Mouse (Mus musculus) kidney, postnatal 36 days (tissue): ENCODE results near the gene Ino80b.

Experiments used
- DNase-seq, 2 experiments: peaks; one replicate each; pipeline ENCODE4 v3.0.0; 2021 to 2022; ENCODE audit warnings: mixed read lengths in 2 of 2

Ino80b gene

GRCm38 (mm10) chr6:83140044-83140443, 14.8 kb upstream of the Ino80b start:
- no peak for DNase-seq

GRCm38 (mm10) chr6:83138056-83138455, 12.8 kb upstream of the Ino80b start:
- DNase-seq = peak in 1 of 2 experiments; percentile 36

- peak; percentile 92 to 96 for DNase-seq
Measured at GRCm38 (mm10) chr6:83137576-83137950, 12.3 kb upstream of the Ino80b start.

GRCm38 (mm10) chr6:83136881-83137575, 11.8 kb upstream of the Ino80b start:
- DNase-seq = peak; percentile 69 to 80

- DNase-seq = peak in 1 of 2 experiments; percentile 33
Measured at GRCm38 (mm10) chr6:83136291-83136880, 11.2 kb upstream of the Ino80b start.

- DNase-seq = peak; percentile 77 to 87
Measured at GRCm38 (mm10) chr6:83135571-83136161, 10.4 kb upstream of the Ino80b start.

- peak; percentile 63 to 76 for DNase-seq
Measured at GRCm38 (mm10) chr6:83134951-83135513, 9.8 kb upstream of the Ino80b start, which contains the start of gene Rtkn. Gene Rtkn, plus strand, starts transcription at chr6:83135463.

GRCm38 (mm10) chr6:83134226-83134625, 9.0 kb upstream of the Ino80b start:
- peak; percentile 60 to 71 for DNase-seq

- DNase-seq = peak; percentile 33 to 46
Measured at GRCm38 (mm10) chr6:83132176-83132919, 7.1 kb upstream of the Ino80b start.

- DNase-seq = peak; percentile 73 to 88
Measured at GRCm38 (mm10) chr6:83131469-83132034, 6.3 kb upstream of the Ino80b start.

- DNase-seq = no peak
Measured at GRCm38 (mm10) chr6:83127419-83127818, 2.2 kb upstream of the Ino80b start.

- peak; percentile 94 to 95 for DNase-seq
Measured at GRCm38 (mm10) chr6:83124851-83125312, 349 bp downstream of the Ino80b start.

GRCm38 (mm10) chr6:83122961-83123360, 2.3 kb downstream of the Ino80b start:
- no peak for DNase-seq

GRCm38 (mm10) chr6:83121863-83122710, 3.1 kb downstream of the Ino80b start:
- DNase-seq = no peak

GRCm38 (mm10) chr6:83120930-83121862, 4.0 kb downstream of the Ino80b start, which contains the start of gene Wbp1:
Gene Wbp1, minus strand, starts transcription at chr6:83121559.
- DNase-seq = peak; percentile 93 to 99

GRCm38 (mm10) chr6:83119734-83120051, 5.5 kb downstream of the Ino80b start:
- peak; percentile 31 to 65 for DNase-seq

- DNase-seq = no peak
Measured at GRCm38 (mm10) chr6:83118825-83119733, 6.2 kb downstream of the Ino80b start.

- DNase-seq = no peak
Measured at GRCm38 (mm10) chr6:83118369-83118768, 6.9 kb downstream of the Ino80b start.

GRCm38 (mm10) chr6:83117616-83118015, 7.6 kb downstream of the Ino80b start:
- no peak for DNase-seq

- DNase-seq = no peak
Measured at GRCm38 (mm10) chr6:83117165-83117438, 8.1 kb downstream of the Ino80b start.
